14 mouse cellular contexts compared by ENCODE assay signal in the genomic region with DNA sequence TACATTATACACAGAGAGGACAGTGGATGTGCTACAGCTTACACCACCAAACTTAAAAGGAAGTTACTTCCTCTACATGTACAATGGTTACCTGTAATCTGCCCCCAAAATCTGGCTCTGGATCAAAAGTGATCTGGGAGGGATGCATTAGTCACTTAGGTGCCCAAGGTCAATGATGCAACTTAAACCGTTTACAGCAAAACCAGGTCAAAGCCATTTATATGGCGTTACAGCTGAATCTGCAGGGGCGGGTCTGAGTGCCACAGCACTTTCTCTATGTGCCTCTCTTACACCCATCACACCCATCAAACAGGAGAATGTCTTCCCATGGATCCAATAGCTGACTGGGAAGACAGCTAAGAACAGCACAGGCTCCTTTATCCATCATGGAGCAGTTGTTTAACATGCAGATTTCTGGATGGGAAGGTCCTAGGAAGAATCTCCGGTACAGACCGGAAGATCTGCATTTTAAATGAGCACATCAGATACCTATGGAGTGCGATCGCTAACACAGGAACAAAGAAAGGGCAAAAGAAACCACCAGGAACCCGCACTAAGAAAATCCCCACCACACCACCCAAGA.
"Had no signal": no experiment of that assay in that cellular context is flagged by ENCODE, and none has a peak within 500 bp of the region (broad histone marks: within the 10 kb centered on the region; RNA-seq: fewer than 3 reads in every experiment).

No protein-coding gene starts in this region.

- H3K4me3 ChIP-seq: limb, embryonic 10.5 days; limb, embryonic 13.5 days; liver, embryonic 13.5 days; midbrain, embryonic 13.5 days had no signal

- H3K4me1 ChIP-seq: limb, embryonic 10.5 days; limb, embryonic 13.5 days; liver, embryonic 13.5 days; midbrain, embryonic 13.5 days had no signal

- H3K4me2 ChIP-seq: limb, embryonic 13.5 days; liver, embryonic 13.5 days; lung, embryonic 14.5 days; midbrain, embryonic 13.5 days had no signal

- H3K27ac ChIP-seq: kidney, postnatal 0 days; limb, embryonic 10.5 days; limb, embryonic 13.5 days; liver, embryonic 13.5 days; macrophage; midbrain, embryonic 13.5 days had no signal

- ATAC-seq: lung, postnatal 0 days; midbrain, embryonic 13.5 days had no signal

- DNase-seq: kidney, adult 2 months; kidney, postnatal 25 days; liver; liver, embryonic 13.5 days; lung, embryonic 14.5 days; thymus, adult 18-20 months; thymus, postnatal 14 days; thymus, postnatal 4 days had no signal

- H3K27me3 ChIP-seq: limb, embryonic 13.5 days; liver, embryonic 13.5 days; midbrain, embryonic 13.5 days had no signal

- H3K9me3 ChIP-seq: limb, embryonic 10.5 days; limb, embryonic 13.5 days; liver, embryonic 13.5 days had no signal

- H3K9ac ChIP-seq: limb, embryonic 13.5 days; liver, embryonic 13.5 days; lung, embryonic 14.5 days; midbrain, embryonic 13.5 days had no signal
